Mouse (Mus musculus) intestine, embryonic 14.5 days (tissue): ENCODE data around the gene Atp5b. TPM values are rescaled to one million over a fixed set of nuclear protein-coding genes. Genes with fewer than 3 reads are reported as not detected.
A peak's percentile ranks its signal among the peaks of the same experiment; 100 is the strongest.

ENCODE experiments used
- ATAC-seq: fragments of 200-750 bp; cut with Nextera tagmentation; replicated peaks from 2 replicates; pipeline ENCODE4 v1.8.0; 2017; ENCODE audit warnings: low read depth, moderate number of reproducible peaks, moderate TSS enrichment, moderate library complexity; ENCODE audit not compliant: low FRiP score, low TSS enrichment
- DNase-seq: peaks from one replicate; pipeline ENCODE4 v3.0.0-alpha.2; 2018; ENCODE audit warnings: low spot score
- H3K27ac ChIP-seq: fragments of 300-500 bp; sonication (generic); 2 replicates; pipeline ENCODE4 v1.5.1; 2014; ENCODE audit warnings: low read depth, mild to moderate bottlenecking, control low read depth
- H3K27me3 ChIP-seq: fragments of 300-500 bp; sonication (generic); replicated peaks from 2 replicates; pipeline ENCODE4 v1.6.1; 2014; ENCODE audit warnings: low read length, control low read depth; ENCODE audit not compliant: control insufficient read depth, insufficient read depth
- H3K36me3 ChIP-seq: fragments of 300-500 bp; sonication (generic); 2 replicates; pipeline ENCODE4 v1.6.1; 2014; ENCODE audit warnings: low read length, control low read depth; ENCODE audit not compliant: control insufficient read depth, insufficient read depth
- H3K4me1 ChIP-seq: fragments of 300-500 bp; sonication (generic); replicated peaks from 2 replicates; pipeline ENCODE4 v1.6.1; 2014; ENCODE audit warnings: low read length, control low read depth, mixed read lengths; ENCODE audit not compliant: control insufficient read depth, insufficient read depth
- H3K4me2 ChIP-seq: fragments of 300-500 bp; sonication (generic); 2 replicates; pipeline ENCODE4 v1.6.1; 2014; ENCODE audit warnings: low read length
- H3K4me3 ChIP-seq: fragments of 300-500 bp; sonication (generic); 2 replicates; pipeline ENCODE4 v1.5.1; 2014; ENCODE audit warnings: low read depth, low read length, control low read depth, mixed read lengths
- H3K9ac ChIP-seq: fragments of 300-500 bp; sonication (generic); 2 replicates; pipeline ENCODE4 v1.6.1; 2014; ENCODE audit warnings: mild to moderate bottlenecking, low read length
- H3K9me3 ChIP-seq: fragments of 300-500 bp; sonication (generic); 2 replicates; pipeline ENCODE4 v1.6.1; 2016; ENCODE audit warnings: low read length, control low read depth; ENCODE audit not compliant: control insufficient read depth
- WGBS: fragments of 180-500 bp; shearing (Covaris S2); extraction: QIAGEN DNeasy Blood & Tissue Kit; methylation state at CpG from one replicate; pipeline ENCODE4 v1.1.7; 2014; 5-methylcytosine and 5-hydroxymethylcytosine counted together
- microRNA counts: library from miRNA; unstranded; fragments of <30 nt; microRNA quantifications from one replicate; lab custom pipeline; 2016
- microRNA-seq: library from miRNA; unstranded; fragments of <30 nt; microRNA quantifications from one replicate; pipeline ENCODE4, GENCODE M21; 2016
- polyA plus RNA-seq: library from polyadenylated mRNA; unstranded; fragments of >200 nt; fragmentation: Nextera tagmentation; extraction: Ambion mirVana; gene quantifications from 2 replicates; pipeline ENCODE4 v1.2.1, GENCODE M21; 2014

The Atp5b gene
- polyA plus RNA-seq, 1 experiment from 2014 or later: 2,654 TPM

DNA sequence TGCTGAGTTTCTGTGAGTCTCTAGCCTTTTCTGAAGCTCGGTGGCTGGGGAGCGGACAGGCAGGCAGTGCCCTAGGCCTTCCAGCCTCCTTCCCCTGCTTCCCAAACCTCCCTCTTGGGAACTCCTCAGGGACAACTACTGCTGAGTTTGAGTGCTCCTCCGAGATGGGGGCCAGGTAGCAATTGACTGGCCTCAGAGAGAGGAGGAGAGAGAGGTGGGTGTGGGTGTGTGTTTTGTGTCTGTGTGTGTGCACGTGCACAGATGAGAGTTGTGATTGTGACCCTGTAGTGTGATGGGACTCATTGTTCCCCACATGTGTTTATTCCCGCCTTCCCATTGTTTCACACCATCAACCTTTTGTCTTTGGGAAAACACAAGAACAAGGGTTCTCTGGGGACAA is 44.4 kb downstream of the Atp5b start:
- H3K4me1 ChIP-seq: no peaks in the 10 kb centered on the region
- H3K9me3 ChIP-seq: no peaks in the 10 kb centered on the region
- DNase-seq: no peak
- no peak overlapping the region for H3K9ac ChIP-seq
- H3K36me3 ChIP-seq: peaks cover 88% of the 10 kb centered on the region
- 71% methylated on average over 5 of the region's 5 CpGs for WGBS
- ATAC-seq: no peak
- H3K27ac ChIP-seq: no peak overlapping the region
- no peak overlapping the region for H3K4me3 ChIP-seq
- no peaks in the 10 kb centered on the region for H3K27me3 ChIP-seq
- no peak overlapping the region for H3K4me2 ChIP-seq

DNA sequence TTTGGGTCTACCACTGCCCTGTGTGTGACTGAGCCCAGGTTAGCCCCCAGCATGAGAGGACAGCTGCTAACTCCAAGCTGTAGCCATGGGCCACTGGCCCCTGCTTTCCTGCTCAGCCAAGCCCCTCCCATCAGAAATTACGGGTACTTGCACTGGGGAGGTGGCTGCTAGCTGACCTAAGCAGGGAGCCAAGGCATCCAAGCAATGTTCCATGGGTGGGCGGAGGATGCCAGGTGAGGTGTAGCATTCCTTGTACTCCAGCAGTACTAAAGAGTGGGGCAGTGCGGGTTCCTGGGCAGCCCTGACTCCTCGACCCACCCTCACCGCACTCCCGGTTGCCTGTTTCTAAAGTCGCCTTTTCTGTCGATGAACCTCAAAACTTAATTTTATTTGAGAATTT is 45.1 kb downstream of the Atp5b start:
- Histone ChIP-seq H3K9ac (no peak overlapping the region), H3K9me3 (no peaks in the 10 kb centered on the region), H3K4me1 (no peaks in the 10 kb centered on the region), H3K36me3 (peaks cover 88% of the 10 kb centered on the region), H3K27me3 (no peaks in the 10 kb centered on the region), H3K4me2 (no peak overlapping the region), H3K27ac (no peak overlapping the region), H3K4me3 (no peak overlapping the region)
- 80% methylated on average over 8 of the region's 8 CpGs for WGBS
- no peak for DNase-seq
- no peak for ATAC-seq

DNA sequence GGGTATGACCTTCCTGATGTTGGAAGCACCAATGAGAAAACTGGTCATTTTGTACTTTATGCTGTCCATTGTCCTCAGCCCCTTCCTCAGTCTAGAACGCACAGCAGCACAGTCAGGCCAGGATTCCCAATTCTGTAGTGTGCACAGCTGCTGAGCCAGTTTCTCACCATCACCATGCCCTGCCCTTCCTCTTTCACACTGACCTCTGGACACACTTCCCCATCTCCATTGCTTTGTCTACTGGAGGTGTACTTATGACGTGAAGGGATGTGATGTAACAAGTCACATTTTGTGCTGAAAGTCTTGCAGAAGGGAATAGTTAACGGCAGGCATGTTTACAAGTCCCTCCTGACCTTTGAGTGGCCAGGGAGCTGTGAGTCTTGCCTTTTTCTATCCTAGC is 48.2 kb downstream of the Atp5b start:
- no peak overlapping the region for H3K27ac ChIP-seq
- H3K9ac ChIP-seq: no peak overlapping the region
- ATAC-seq (no peak), DNase-seq (no peak)
- no peaks in the 10 kb centered on the region for H3K9me3 ChIP-seq
- H3K4me2 ChIP-seq: no peak overlapping the region
- no peaks in the 10 kb centered on the region for H3K4me1 ChIP-seq
- H3K27me3 ChIP-seq: no peaks in the 10 kb centered on the region
- no peak overlapping the region for H3K4me3 ChIP-seq
- 58% methylated on average over 3 of the region's 3 CpGs for WGBS
- H3K36me3 ChIP-seq: peaks cover 84% of the 10 kb centered on the region

DNA sequence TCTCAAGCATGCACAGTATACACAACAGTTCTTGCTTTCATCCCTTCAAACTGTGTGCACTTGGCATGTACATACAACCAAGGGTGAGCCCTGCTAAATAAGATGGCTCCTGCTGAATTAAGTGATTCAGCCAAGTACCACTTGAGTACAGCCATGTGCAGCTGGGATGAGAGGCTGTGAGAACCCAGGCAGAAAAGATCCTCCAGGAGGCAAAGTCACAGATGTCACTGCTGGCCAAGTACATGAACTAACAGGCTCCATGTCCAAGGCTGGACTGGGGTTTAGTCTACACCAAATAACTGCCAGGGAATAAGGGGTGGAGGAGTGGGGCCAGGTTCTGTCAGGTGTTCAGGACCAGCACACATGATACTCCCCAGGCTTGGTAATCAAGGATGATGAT is 48.7 kb downstream of the Atp5b start:
- ATAC-seq (no peak), DNase-seq (no peak)
- Histone ChIP-seq H3K36me3 (peaks cover 79% of the 10 kb centered on the region), H3K9me3 (no peaks in the 10 kb centered on the region), H3K4me3 (no peak overlapping the region), H3K9ac (no peak overlapping the region), H3K27me3 (no peaks in the 10 kb centered on the region), H3K27ac (no peak overlapping the region), H3K4me2 (no peak overlapping the region), H3K4me1 (no peaks in the 10 kb centered on the region)

DNA sequence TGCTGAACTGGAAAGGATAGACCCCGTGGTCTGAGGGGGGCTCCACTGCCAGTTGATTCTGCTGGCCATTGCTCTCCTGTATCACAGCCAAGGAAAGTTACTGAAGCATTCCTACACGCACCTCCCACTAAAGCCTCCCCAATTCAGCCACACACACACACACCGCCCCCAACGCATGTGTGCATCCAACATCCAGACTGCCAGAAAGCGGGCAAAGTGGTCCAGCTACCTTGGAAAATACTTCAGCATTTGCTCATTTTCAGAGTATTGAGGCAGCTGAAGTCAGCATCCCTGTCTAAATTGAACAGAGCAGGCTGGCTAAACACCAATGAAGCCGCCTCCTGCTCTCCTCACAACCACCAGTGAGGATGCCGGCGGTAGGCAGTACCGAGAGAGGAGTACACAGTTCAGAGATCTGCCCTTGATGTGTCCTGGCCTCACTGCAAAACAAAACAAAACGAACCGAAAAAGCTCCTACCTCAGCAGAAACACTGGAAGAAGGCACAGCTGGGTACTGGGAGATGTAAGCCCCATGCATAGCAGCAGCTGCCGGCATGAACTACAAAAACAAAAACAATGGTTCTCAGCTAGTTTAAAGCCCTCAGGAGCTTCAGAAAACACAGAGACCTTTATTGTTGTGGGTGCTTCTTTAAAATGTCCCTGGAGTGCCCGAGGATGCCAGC is 50.7 kb downstream of the Atp5b start:
- whole genome bisulfite sequencing: 66% methylated on average over 13 of the region's 13 CpGs
- no peaks in the 10 kb centered on the region for H3K27me3 ChIP-seq
- H3K4me3 ChIP-seq: no peak overlapping the region
- H3K27ac ChIP-seq: no peak overlapping the region
- H3K4me2 ChIP-seq: no peak overlapping the region
- H3K4me1 ChIP-seq: no peaks in the 10 kb centered on the region
- H3K36me3 ChIP-seq: peaks cover 80% of the 10 kb centered on the region
- no peaks in the 10 kb centered on the region for H3K9me3 ChIP-seq
- DNase-seq (no peak), ATAC-seq (no peak)
- H3K9ac ChIP-seq: no peak overlapping the region

DNA sequence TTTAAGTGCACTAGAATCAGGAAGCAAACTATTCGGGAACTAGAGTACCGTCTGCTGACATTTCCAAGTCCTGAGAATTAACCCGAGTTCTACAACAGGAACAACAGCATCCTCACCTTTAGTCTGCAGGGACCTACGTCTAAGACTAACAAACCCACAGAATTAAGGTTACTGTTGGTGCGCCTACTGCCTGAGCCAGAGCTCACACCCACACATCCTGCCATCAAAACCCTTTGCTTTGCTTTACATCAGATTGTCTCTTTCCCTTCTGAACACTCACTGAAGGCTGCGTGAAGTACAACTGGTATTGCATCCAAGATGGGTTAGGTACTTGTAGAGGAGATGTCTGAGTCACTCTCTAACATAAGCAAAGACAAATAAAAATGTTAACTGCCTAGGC is 52.3 kb downstream of the Atp5b start:
- DNase-seq: no peak

More for the DNA sequence above, 52.3 kb downstream of the Atp5b start:
- no peaks in the 10 kb centered on the region for H3K27me3 ChIP-seq
- ATAC-seq: no peak
- no peak overlapping the region for H3K4me2 ChIP-seq
- peaks cover 85% of the 10 kb centered on the region for H3K36me3 ChIP-seq
- H3K27ac ChIP-seq: no peak overlapping the region
- no peaks in the 10 kb centered on the region for H3K4me1 ChIP-seq
- H3K9ac ChIP-seq: no peak overlapping the region
- H3K9me3 ChIP-seq: no peaks in the 10 kb centered on the region
- WGBS: 87% methylated on average over 6 of the region's 6 CpGs
- H3K4me3 ChIP-seq: no peak overlapping the region

MicroRNAs encoded within 50 kb of the gene (microRNA counts, 519-probe panel; counts per million panel counts)
- microRNA mmu-miR-677 (lab: Ali Mortazavi, UCI): not detected

Small RNA genes within 50 kb of the gene (microRNA-seq; reads per million reads assigned to microRNA genes)
- 18.7 reads per million, percentile 46 among the genes with 10 or more reads in this experiment for gene Mir677

Other genes starting within 250 kb of the Atp5b start
- not detected in 2 replicates for gene Rdh19, start 233.3 kb upstream of the Atp5b start, polyA plus RNA-seq
- gene Rdh16f2, start 216.8 kb upstream of the Atp5b start, polyA plus RNA-seq: 0.14 TPM in 1 of 2 replicates, not detected in the other
- 0.14 TPM in 1 of 2 replicates, not detected in the other for gene Rdh7, start 194.5 kb upstream of the Atp5b start, polyA plus RNA-seq
- gene Sdr9c7, start 184.8 kb upstream of the Atp5b start, polyA plus RNA-seq: not detected in 2 replicates
- gene Hsd17b6, start 75.7 kb upstream of the Atp5b start, polyA plus RNA-seq: not detected in 2 replicates
- 85.8 and 89.1 TPM in 2 replicates for gene Prim1, start 68.1 kb upstream of the Atp5b start, polyA plus RNA-seq
- 929 and 986 TPM in 2 replicates for gene Naca, start 47.7 kb upstream of the Atp5b start, polyA plus RNA-seq
- gene Ptges3, start 24.3 kb upstream of the Atp5b start, polyA plus RNA-seq: 465 and 489 TPM in 2 replicates
- 23.7 and 26.2 TPM in 2 replicates for gene Baz2a, start 8.3 kb downstream of the Atp5b start, polyA plus RNA-seq
- gene Rbms2, start 97.0 kb downstream of the Atp5b start, polyA plus RNA-seq: 25.3 and 31.0 TPM in 2 replicates
- gene Gls2, start 111.2 kb downstream of the Atp5b start, polyA plus RNA-seq: 1.7 TPM in 2 replicates
- gene Spryd4, start 128.5 kb downstream of the Atp5b start, polyA plus RNA-seq: 34.9 and 37.2 TPM in 2 replicates
- not detected in 2 replicates for gene Mip, start 142.6 kb downstream of the Atp5b start, polyA plus RNA-seq
- 58.1 and 59.5 TPM in 2 replicates for gene Timeless, start 148.8 kb downstream of the Atp5b start, polyA plus RNA-seq
- 0.30 TPM in 2 replicates for gene Apon, start 170.8 kb downstream of the Atp5b start, polyA plus RNA-seq
- 0.15 TPM in 1 of 2 replicates, not detected in the other for gene Apof, start 185.4 kb downstream of the Atp5b start, polyA plus RNA-seq
- gene Stat2, start 187.3 kb downstream of the Atp5b start, polyA plus RNA-seq: 12.0 and 12.8 TPM in 2 replicates
- gene Il23a, start 215.5 kb downstream of the Atp5b start, polyA plus RNA-seq: 0.77 TPM in 2 replicates
- 32.7 and 35.0 TPM in 2 replicates for gene Pan2, start 220.1 kb downstream of the Atp5b start, polyA plus RNA-seq
- 308 and 317 TPM in 2 replicates for gene Cnpy2, start 239.2 kb downstream of the Atp5b start, polyA plus RNA-seq